Mouse (Mus musculus): Measurements from ENCODE around the gene Igdcc4.

DNA sequence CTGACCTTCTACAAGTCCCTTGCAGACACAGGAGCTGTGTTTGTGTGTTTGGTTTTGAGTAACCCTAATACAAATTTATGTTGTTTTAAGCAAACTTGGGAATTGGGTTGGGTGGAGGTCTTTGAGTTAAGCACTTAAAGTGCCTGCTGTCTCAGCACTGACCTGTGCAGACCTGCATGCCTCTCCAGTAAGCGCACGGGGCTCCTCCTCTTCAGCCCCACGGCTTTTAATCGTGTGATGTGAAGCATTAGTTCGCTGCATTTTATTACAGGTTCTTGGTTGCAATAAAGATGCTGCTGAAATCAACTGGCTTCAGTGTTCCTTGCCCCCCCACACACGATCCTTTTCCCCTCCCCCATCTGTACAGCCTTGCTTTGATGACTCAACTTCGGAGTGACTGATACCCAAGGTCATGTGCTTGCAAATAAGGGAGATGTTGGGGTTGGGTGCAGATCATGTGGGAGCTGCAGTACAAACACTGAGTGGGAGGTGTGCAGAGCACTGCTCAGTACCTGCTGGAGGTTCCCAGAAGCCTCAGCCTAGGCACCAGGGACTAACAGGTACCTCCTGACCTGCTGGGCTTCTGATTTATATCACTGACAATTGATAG lies 17.0 kb upstream of the Igdcc4 start:
- TF ChIP-seq POLR2A (IDR thresholded peaks at IDR 0.05; ENCODE audit: control insufficient read depth, low read depth, low read length) (no peak), CTCF (IDR thresholded peaks at IDR 0.05; ENCODE audit: control insufficient read depth, insufficient read depth, insufficient replicate concordance, low read depth, low read length) (no peak)
